ENCODE assay signal across 15 mouse cellular contexts in the genomic region with DNA sequence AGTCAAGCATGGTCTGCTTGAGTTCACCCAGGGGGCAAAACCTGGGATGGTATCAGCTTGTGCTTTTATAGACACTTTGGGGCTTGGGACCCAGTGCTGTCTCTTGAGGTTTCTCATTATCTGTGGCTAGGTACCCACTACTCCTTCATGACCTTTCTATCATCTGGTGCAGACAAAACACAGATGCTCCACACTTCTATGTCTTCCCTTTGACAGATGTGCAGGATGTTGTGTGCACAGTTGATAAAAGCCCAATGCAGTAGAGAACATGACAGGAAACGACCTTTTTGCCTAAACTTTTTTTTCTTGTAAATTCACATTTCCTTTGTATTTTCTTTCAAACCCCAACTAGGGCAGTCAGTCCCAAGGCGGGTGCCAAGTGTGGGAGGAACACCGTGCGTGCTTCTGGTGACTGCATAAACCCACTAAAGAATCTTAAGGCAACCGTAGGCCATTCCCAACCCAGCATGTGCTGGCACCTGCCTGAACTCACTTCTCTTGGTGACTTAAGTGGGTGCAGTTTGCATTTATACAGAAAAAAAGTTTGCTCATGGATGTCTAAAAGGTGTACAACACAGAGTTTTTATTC. TPM values are rescaled to one million over a fixed set of nuclear protein-coding genes. Genes with fewer than 3 reads are reported as not detected.
DNase-seq lines count a peak whose midpoint lies in the region; ATAC-seq and TF ChIP-seq lines count a peak whose summit lies in the region.
"Had no signal": no experiment of that assay in that cellular context is flagged by ENCODE, and none has a peak within 500 bp of the region (broad histone marks: within the 10 kb centered on the region; RNA-seq: fewer than 3 reads in every experiment).

No protein-coding gene starts in this region.

- WGBS in liver, embryonic 15.5 days (ENCODE audit: insufficient replicate concordance): 14% methylated on average over 5 of the region's 5 CpGs
- WGBS in hindbrain, embryonic 10.5 days: 85% methylated on average over 5 of the region's 5 CpGs

- H3K4me2 ChIP-seq in liver, embryonic 15.5 days: no peak overlapping the region
- H3K4me2 ChIP-seq: midbrain, embryonic 15.5 days had no signal

- H3K4me3 ChIP-seq in liver, embryonic 15.5 days (replicated peaks): no peak overlapping the region
- H3K4me3 ChIP-seq in hindbrain, embryonic 10.5 days: no peak overlapping the region
- H3K4me3 ChIP-seq in layer of hippocampus, adult 2 months: no peak overlapping the region
- H3K4me3 ChIP-seq: embryonic facial prominence, embryonic 10.5 days; midbrain, embryonic 15.5 days had no signal

- peaks cover 9% of the 10 kb centered on the region for H3K4me1 ChIP-seq in liver, embryonic 15.5 days (replicated peaks)
- no peaks in the 10 kb centered on the region for H3K4me1 ChIP-seq in hindbrain, embryonic 10.5 days (replicated peaks)
- H3K4me1 ChIP-seq: embryonic facial prominence, embryonic 10.5 days; midbrain, embryonic 15.5 days had no signal

- peak; percentile 36 for DNase-seq in heart, adult 11 months
- DNase-seq in heart, postnatal 10 days: no peak
- DNase-seq in MEL-GATA-1-ER (ENCODE audit: extremely low read depth, low read depth): peak; percentile 60
- DNase-seq in thymus, postnatal 10 days (ENCODE audit: low spot score in 2 of 2): peak; percentile 20 to 42
- DNase-seq in hindbrain, embryonic 10.5 days (ENCODE audit: low spot score): no peak
- DNase-seq in layer of hippocampus, adult 2 months (ENCODE audit: low spot score in 2 of 2): no peak
- DNase-seq: adrenal gland, postnatal 10 days; cerebellum, postnatal 10 days; lung, postnatal 36 days; right cerebral cortex, postnatal 14 days had no signal

- no peak overlapping the region for H3K27ac ChIP-seq in liver, embryonic 15.5 days (replicated peaks)
- no peak overlapping the region for H3K27ac ChIP-seq in hindbrain, embryonic 10.5 days
- no peak overlapping the region for H3K27ac ChIP-seq in layer of hippocampus, adult 2 months
- H3K27ac ChIP-seq: embryonic facial prominence, embryonic 10.5 days; midbrain, embryonic 15.5 days had no signal

- no peak overlapping the region for H3K9ac ChIP-seq in liver, embryonic 15.5 days
- H3K9ac ChIP-seq: midbrain, embryonic 15.5 days had no signal

- peaks cover 20% of the 10 kb centered on the region for H3K36me3 ChIP-seq in liver, embryonic 15.5 days (replicated peaks)
- H3K36me3 ChIP-seq in hindbrain, embryonic 10.5 days: peaks cover 30% of the 10 kb centered on the region

- H3K27me3 ChIP-seq in liver, embryonic 15.5 days: no peaks in the 10 kb centered on the region
- H3K27me3 ChIP-seq in hindbrain, embryonic 10.5 days (ENCODE audit: insufficient read depth, poor library complexity, severe bottlenecking): no peaks in the 10 kb centered on the region
- H3K27me3 ChIP-seq: midbrain, embryonic 15.5 days had no signal

- H3K9me3 ChIP-seq in liver, embryonic 15.5 days (replicated peaks): no peaks in the 10 kb centered on the region
- no peaks in the 10 kb centered on the region for H3K9me3 ChIP-seq in hindbrain, embryonic 10.5 days
- H3K9me3 ChIP-seq: embryonic facial prominence, embryonic 10.5 days; midbrain, embryonic 15.5 days had no signal

- intact Hi-C loops in heart, postnatal 10 days (cut with DNase I): no loop called here

- TF ChIP-seq CTCF in layer of hippocampus, adult 2 months (conservative IDR thresholded peaks at IDR 0.05): no peak

- ATAC-seq in liver, embryonic 15.5 days (ENCODE audit: insufficient read depth): peak; percentile 56
- ATAC-seq in cerebellum, adult (ENCODE audit: insufficient number of reproducible peaks, low FRiP score, low TSS enrichment): no peak
- ATAC-seq: forebrain, embryonic 16.5 days; midbrain, embryonic 15.5 days had no signal

RNA-seq across cellular contexts. Expression of a gene that starts 20.8 kb away (rescaled TPM):
- total RNA-seq in heart, postnatal 10 days (2021): 10 to 100 TPM; 36.3 to 39.2 TPM
- polyA plus RNA-seq in liver, embryonic 15.5 days (2015; fragmentation: Nextera tagmentation; extraction: Ambion mirVana): 36.1 and 38.4 TPM in 2 replicates
- 102 and 103 TPM in 2 replicates for polyA plus RNA-seq in hindbrain, embryonic 10.5 days (2016; fragmentation: Nextera tagmentation; extraction: Ambion mirVana)
- total RNA-seq in layer of hippocampus, adult 2 months (2021): 10 to 100 TPM; 44.8 to 50.8 TPM

RNA-seq across cellular contexts. Expression of a gene that starts 25.2 kb away (rescaled TPM):
- total RNA-seq in heart, postnatal 10 days (2021): 10 to 100 TPM; 32.1 to 32.3 TPM
- 29.3 and 34.1 TPM in 2 replicates for polyA plus RNA-seq in liver, embryonic 15.5 days (2015; fragmentation: Nextera tagmentation; extraction: Ambion mirVana)
- 89.5 and 109 TPM in 2 replicates for polyA plus RNA-seq in hindbrain, embryonic 10.5 days (2016; fragmentation: Nextera tagmentation; extraction: Ambion mirVana)
- 10 to 100 TPM; 27.6 TPM for total RNA-seq in layer of hippocampus, adult 2 months (2021)

RNA-seq across cellular contexts. Expression of a gene that starts 54.6 kb away (rescaled TPM):
- total RNA-seq in heart, postnatal 10 days (2021): 10 to 100 TPM in 1 of 2 experiments, 1 to 10 TPM in 1; 7.8 to 11.5 TPM
- polyA plus RNA-seq in liver, embryonic 15.5 days (2015; fragmentation: Nextera tagmentation; extraction: Ambion mirVana): 9.8 and 10.6 TPM in 2 replicates
- polyA plus RNA-seq in hindbrain, embryonic 10.5 days (2016; fragmentation: Nextera tagmentation; extraction: Ambion mirVana): 25.8 and 31.0 TPM in 2 replicates
- 10 to 100 TPM in 1 of 2 experiments, 1 to 10 TPM in 1; 9.5 to 10.2 TPM for total RNA-seq in layer of hippocampus, adult 2 months (2021)

Comparison
In these comparisons a context has a peak if more than half of its experiments do, and no peak if none do; other contexts are left out.
1. DNase-seq: peak in heart, adult 11 months (single experiment), MEL-GATA-1-ER (single experiment) and thymus, postnatal 10 days (2 of 2); none in heart, postnatal 10 days (0 of 2), hindbrain, embryonic 10.5 days (single experiment) and layer of hippocampus, adult 2 months (0 of 2).